Mouse (Mus musculus): ENCODE data around the gene Thrap3. TPM values are rescaled to one million over a fixed set of nuclear protein-coding genes. Genes with fewer than 3 reads are reported as not detected.

Thrap3 gene
- polyA plus RNA-seq, 1 experiment from 2014 or later = 78.7 TPM

DNA sequence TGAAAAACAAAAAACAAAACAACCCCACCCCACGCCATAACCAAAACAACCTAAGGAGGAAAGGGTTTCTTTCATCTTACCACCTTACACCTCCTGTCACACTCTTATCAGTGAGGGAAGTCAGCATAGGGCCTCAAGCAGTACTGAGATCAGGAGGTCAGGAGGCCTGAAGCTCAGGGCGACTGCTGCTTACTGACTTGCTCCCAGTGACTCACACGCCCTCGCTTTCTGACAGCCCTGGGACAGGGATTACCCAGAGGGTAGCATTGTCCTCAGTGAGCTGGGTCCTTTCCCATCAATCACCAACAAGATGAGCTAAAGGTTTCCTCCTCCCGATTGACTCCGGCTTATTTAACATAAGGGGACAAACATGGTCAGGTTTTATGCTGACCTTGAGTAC lies 4.5 kb upstream of the Thrap3 start:
- H3K4me1 ChIP-seq (replicated peaks; ENCODE audit: control insufficient read depth, insufficient read depth) = 0 out of 2 replicates have a peak, but pooled peaks cover 3% of the 10 kb centered on the region
- DNase-seq (ENCODE audit: low spot score) (no peak), ATAC-seq (ENCODE audit: low FRiP score, low TSS enrichment) (no peak)
- no peaks in the 10 kb centered on the region for H3K36me3 ChIP-seq (ENCODE audit: control insufficient read depth, insufficient read depth, low read length)
- H3K9me3 ChIP-seq (ENCODE audit: control insufficient read depth, low read length) = no peaks in the 10 kb centered on the region
- no peak overlapping the region for H3K27ac ChIP-seq (replicated peaks)
- H3K9ac ChIP-seq (ENCODE audit: low read length) = no peak overlapping the region
- no peak overlapping the region for H3K4me2 ChIP-seq (replicated peaks; ENCODE audit: low read depth)
- TF ChIP-seq CTCF (IDR thresholded peaks at IDR 0.05; ENCODE audit: low read depth) (no peak), EP300 (optimal IDR thresholded peaks at IDR 0.05) (no peak)
- no peak overlapping the region for H3K4me3 ChIP-seq (ENCODE audit: low read depth, low read length)
- no peaks in the 10 kb centered on the region for H3K27me3 ChIP-seq (ENCODE audit: control insufficient read depth, insufficient read depth, low read length)
- 48% methylated on average over 6 of the region's 6 CpGs for WGBS

DNA sequence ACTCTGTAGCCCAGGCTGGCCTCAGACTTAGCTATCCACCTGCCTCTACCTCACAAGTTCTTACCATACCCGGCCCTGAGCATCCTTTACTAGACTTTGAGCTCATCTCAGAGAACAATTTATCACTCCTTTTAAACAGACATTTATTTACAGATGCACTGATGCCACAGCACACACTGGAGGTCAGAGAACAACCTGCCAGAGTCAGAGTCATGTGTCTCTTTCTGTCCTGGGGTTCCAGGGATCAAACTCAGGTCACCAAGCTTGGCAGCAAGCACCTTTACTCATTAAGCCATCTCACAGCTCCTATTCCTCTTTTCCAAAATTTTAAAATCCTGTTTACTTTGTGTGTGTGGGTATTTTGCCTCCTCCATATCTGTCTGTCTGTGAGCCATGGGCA lies 2.8 kb upstream of the Thrap3 start:
- WGBS = 66% methylated on average over 1 of the region's 1 CpGs
- ATAC-seq (ENCODE audit: low FRiP score, low TSS enrichment) (no peak), DNase-seq (ENCODE audit: low spot score) (no peak)
- no peaks in the 10 kb centered on the region for H3K36me3 ChIP-seq (ENCODE audit: control insufficient read depth, insufficient read depth, low read length)
- H3K9me3 ChIP-seq (ENCODE audit: control insufficient read depth, low read length) = no peaks in the 10 kb centered on the region
- TF ChIP-seq EP300 (optimal IDR thresholded peaks at IDR 0.05) (no peak), CTCF (IDR thresholded peaks at IDR 0.05; ENCODE audit: low read depth) (no peak)
- no peaks in the 10 kb centered on the region for H3K27me3 ChIP-seq (ENCODE audit: control insufficient read depth, insufficient read depth, low read length)
- no peak overlapping the region for H3K4me2 ChIP-seq (replicated peaks; ENCODE audit: low read depth)
- H3K4me3 ChIP-seq (ENCODE audit: low read depth, low read length) = no peak overlapping the region
- no peak overlapping the region for H3K9ac ChIP-seq (ENCODE audit: low read length)
- no peak overlapping the region for H3K27ac ChIP-seq (replicated peaks)
- 0 out of 2 replicates have a peak, but pooled peaks cover 3% of the 10 kb centered on the region for H3K4me1 ChIP-seq (replicated peaks; ENCODE audit: control insufficient read depth, insufficient read depth)

DNA sequence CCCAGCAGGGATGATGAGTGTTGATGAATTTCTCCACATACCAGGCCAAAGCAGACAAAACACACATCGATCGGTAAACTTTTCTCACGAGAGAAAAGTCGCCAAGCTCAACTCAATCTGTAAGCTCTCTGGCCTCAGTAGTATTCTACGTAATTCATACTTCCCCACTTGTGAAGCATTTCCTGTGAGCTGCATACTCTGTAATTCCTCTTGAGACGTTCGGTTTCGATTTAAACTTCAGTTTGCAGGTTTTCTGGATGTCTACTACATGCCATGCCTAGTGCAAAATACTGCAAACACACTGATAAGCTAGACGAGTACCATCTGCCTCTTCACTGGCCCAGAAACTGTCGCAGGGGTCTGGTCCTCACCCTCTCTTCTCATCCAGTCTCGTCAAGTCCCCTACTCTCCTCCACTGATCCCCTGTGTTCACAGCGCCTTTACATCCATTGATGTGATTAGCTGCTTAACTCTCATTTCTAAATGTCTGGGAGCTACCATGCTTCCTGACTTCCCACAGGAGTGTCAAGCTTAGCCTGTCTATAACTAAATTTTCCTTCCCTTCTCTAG lies 2.2 kb upstream of the Thrap3 start:
- Histone ChIP-seq H3K36me3 (ENCODE audit: control insufficient read depth, insufficient read depth, low read length) (no peaks in the 10 kb centered on the region), H3K4me3 (ENCODE audit: low read depth, low read length) (no peak overlapping the region), H3K27me3 (ENCODE audit: control insufficient read depth, insufficient read depth, low read length) (no peaks in the 10 kb centered on the region), H3K4me2 (replicated peaks; ENCODE audit: low read depth) (no peak overlapping the region), H3K9ac (ENCODE audit: low read length) (no peak overlapping the region), H3K27ac (replicated peaks) (no peak overlapping the region), H3K4me1 (replicated peaks; ENCODE audit: control insufficient read depth, insufficient read depth) (0 out of 2 replicates have a peak, but pooled peaks cover 3% of the 10 kb centered on the region), H3K9me3 (ENCODE audit: control insufficient read depth, low read length) (no peaks in the 10 kb centered on the region)
- DNase-seq (ENCODE audit: low spot score) (no peak), ATAC-seq (ENCODE audit: low FRiP score, low TSS enrichment) (no peak)
- WGBS = 64% methylated on average over 12 of the region's 12 CpGs
- TF ChIP-seq EP300 (optimal IDR thresholded peaks at IDR 0.05) (no peak), CTCF (IDR thresholded peaks at IDR 0.05; ENCODE audit: low read depth) (no peak)

DNA sequence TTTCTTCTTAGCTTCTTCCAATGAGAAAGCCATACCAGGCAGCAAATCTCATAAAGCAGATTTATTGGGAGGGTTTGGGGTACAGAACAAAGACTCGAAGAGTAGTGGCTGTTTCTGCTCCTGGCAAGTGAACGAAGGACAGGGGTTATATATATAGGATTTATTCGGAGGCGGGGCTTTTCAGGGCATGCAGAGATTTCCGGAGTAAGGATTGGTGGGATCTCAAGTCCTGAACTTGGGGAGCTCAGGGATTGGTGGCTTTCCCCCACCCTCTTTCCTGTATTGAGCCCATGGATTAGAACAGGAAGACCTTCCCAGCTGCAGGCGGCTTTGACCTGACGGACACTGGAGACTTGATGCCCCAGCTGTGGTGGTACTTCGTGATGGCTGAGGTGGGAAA lies 1.5 kb upstream of the Thrap3 start:
- Histone ChIP-seq H3K4me1 (replicated peaks; ENCODE audit: control insufficient read depth, insufficient read depth) (0 out of 2 replicates have a peak, but pooled peaks cover 3% of the 10 kb centered on the region), H3K4me2 (replicated peaks; ENCODE audit: low read depth) (no peak overlapping the region), H3K4me3 (ENCODE audit: low read depth, low read length) (no peak overlapping the region), H3K36me3 (ENCODE audit: control insufficient read depth, insufficient read depth, low read length) (no peaks in the 10 kb centered on the region), H3K27me3 (ENCODE audit: control insufficient read depth, insufficient read depth, low read length) (no peaks in the 10 kb centered on the region), H3K9me3 (ENCODE audit: control insufficient read depth, low read length) (no peaks in the 10 kb centered on the region), H3K9ac (ENCODE audit: low read length) (no peak overlapping the region), H3K27ac (replicated peaks) (peak overlapping the region; percentile 98; the same call in 1 of the 2 replicates)
- TF ChIP-seq EP300 (optimal IDR thresholded peaks at IDR 0.05) = no peak
- TF ChIP-seq CTCF (IDR thresholded peaks at IDR 0.05; ENCODE audit: low read depth) = no peak
- ATAC-seq (ENCODE audit: low FRiP score, low TSS enrichment) (no peak), DNase-seq (ENCODE audit: low spot score) (no peak)
- 79% methylated on average over 8 of the region's 8 CpGs for WGBS

DNA sequence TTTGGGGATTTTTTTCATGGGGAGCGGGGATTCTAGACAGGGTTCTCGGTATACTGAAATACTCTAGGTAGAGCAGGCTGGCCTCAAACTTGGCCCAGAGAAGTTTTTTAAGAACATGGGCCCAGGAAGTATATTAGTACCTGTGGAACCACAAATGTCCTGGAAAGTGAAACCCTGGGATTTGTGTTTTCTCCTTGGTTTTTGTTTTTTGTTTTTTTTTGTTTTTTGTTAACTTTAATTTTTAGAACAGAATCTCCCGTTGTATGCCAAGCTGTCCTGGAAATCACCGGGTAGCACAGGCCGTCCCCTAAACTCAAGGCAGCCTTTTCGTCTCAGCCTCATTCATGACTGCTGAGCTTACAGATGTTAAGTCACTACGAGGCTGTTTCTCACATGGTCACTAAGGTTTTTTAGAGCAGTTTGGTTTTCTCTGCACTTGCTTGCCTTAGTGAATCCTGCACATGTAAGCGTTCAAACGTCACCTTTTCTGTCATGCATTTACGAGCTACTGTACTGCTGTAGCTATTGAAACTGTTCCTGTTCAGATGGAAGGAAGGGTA lies 856 bp upstream of the Thrap3 start:
- DNase-seq (ENCODE audit: low spot score) = no peak
- 69% methylated on average over 10 of the region's 10 CpGs for WGBS
- TF ChIP-seq CTCF (IDR thresholded peaks at IDR 0.05; ENCODE audit: low read depth) (no peak), EP300 (optimal IDR thresholded peaks at IDR 0.05) (no peak)
- ATAC-seq (ENCODE audit: low FRiP score, low TSS enrichment) = no peak
- no peaks in the 10 kb centered on the region for H3K9me3 ChIP-seq (ENCODE audit: control insufficient read depth, low read length)
- H3K4me3 ChIP-seq (ENCODE audit: low read depth, low read length) = peak overlapping the region; percentile 75; the same call in 1 of the 2 replicates
- no peaks in the 10 kb centered on the region for H3K36me3 ChIP-seq (ENCODE audit: control insufficient read depth, insufficient read depth, low read length)
- H3K27me3 ChIP-seq (ENCODE audit: control insufficient read depth, insufficient read depth, low read length) = no peaks in the 10 kb centered on the region
- H3K27ac ChIP-seq (replicated peaks) = peak overlapping the region; percentile 98
- peak overlapping the region; percentile 48 for H3K9ac ChIP-seq (ENCODE audit: low read length)
- H3K4me2 ChIP-seq (replicated peaks; ENCODE audit: low read depth) = peak overlapping the region; percentile 50
- H3K4me1 ChIP-seq (replicated peaks; ENCODE audit: control insufficient read depth, insufficient read depth) = 0 out of 2 replicates have a peak, but pooled peaks cover 3% of the 10 kb centered on the region
